Mouse (Mus musculus): Measurements from ENCODE around the gene Vps39. TPM values are rescaled to one million over a fixed set of nuclear protein-coding genes. Genes with fewer than 3 reads are reported as not detected.

Vps39 gene
- total and polyA plus RNA-seq, 3 experiments, result 14.9 to 27.2 (median 25.9) TPM

- H3K27ac ChIP-seq, result no peak overlapping the region
These were observed 1.6 kb downstream of the Vps39 start for GRCm38 (mm10) chr2:120351321-120351720.

GRCm38 (mm10) chr2:120348120-120348519, 4.8 kb downstream of the Vps39 start:
- Histone ChIP-seq H3K27me3 (ENCODE audit: control insufficient read depth, insufficient read depth, low read length) (no peaks in the 10 kb centered on the region), H3K36me3 (ENCODE audit: control insufficient read depth, insufficient read depth, low read length) (peaks cover 2% of the 10 kb centered on the region; the same call in 1 of the 2 replicates), H3K4me3 (no peak overlapping the region), H3K79me2 (replicated peaks; ENCODE audit: control insufficient read depth, insufficient read depth, low read length) (0 out of 2 replicates have a peak, but pooled peaks cover 4% of the 10 kb centered on the region), H3K4me1 (ENCODE audit: control insufficient read depth, insufficient read depth, low read length) (peaks cover 3% of the 10 kb centered on the region; the same call in 1 of the 2 replicates), H3K9ac (ENCODE audit: low read depth, low read length) (no peak overlapping the region), H3K27ac (peak overlapping the region; percentile 28)
- DNase-seq, result peak; percentile 46 to 63
- WGBS, result 47% methylated on average over 9 of the region's 9 CpGs
- no peak for TF ChIP-seq POLR2A (IDR thresholded peaks at IDR 0.05; ENCODE audit: insufficient read depth, low read depth, low read length)
- no peak for TF ChIP-seq EP300 (IDR thresholded peaks at IDR 0.05; ENCODE audit: insufficient read depth, low read depth, low read length)
- no peak for TF ChIP-seq CTCF (IDR thresholded peaks at IDR 0.05)
- intact Hi-C loops (cut with DNase I), result no loop called here

More at GRCm38 (mm10) chr2:120351321-120351720, 1.6 kb downstream of the Vps39 start:
- no peak overlapping the region for H3K4me3 ChIP-seq
- H3K9ac ChIP-seq (ENCODE audit: low read depth, low read length), result no peak overlapping the region
- no peaks in the 10 kb centered on the region for H3K27me3 ChIP-seq (ENCODE audit: control insufficient read depth, insufficient read depth, low read length)
- DNase-seq, result no peak
- WGBS, result 63% methylated on average over 5 of the region's 5 CpGs
- no peak for TF ChIP-seq CTCF (IDR thresholded peaks at IDR 0.05)
- intact Hi-C loops (cut with DNase I), result loop anchor here (5.0 kb wide), 1 partner anchor 51 kb away; the partner anchor contains the start of genes Ganc and Tmem87a
- H3K36me3 ChIP-seq (ENCODE audit: control insufficient read depth, insufficient read depth, low read length), result peaks cover 4% of the 10 kb centered on the region; the same call in 1 of the 2 replicates
- H3K79me2 ChIP-seq (replicated peaks; ENCODE audit: control insufficient read depth, insufficient read depth, low read length), result 0 out of 2 replicates have a peak, but pooled peaks cover 4% of the 10 kb centered on the region
- peaks cover 5% of the 10 kb centered on the region for H3K4me1 ChIP-seq (ENCODE audit: control insufficient read depth, insufficient read depth, low read length)

- Histone ChIP-seq H3K79me2 (replicated peaks; ENCODE audit: control insufficient read depth, insufficient read depth, low read length) (no peaks in the 10 kb centered on the region), H3K4me1 (ENCODE audit: control insufficient read depth, insufficient read depth, low read length) (no peaks in the 10 kb centered on the region), H3K27ac (no peak overlapping the region), H3K27me3 (ENCODE audit: control insufficient read depth, insufficient read depth, low read length) (no peaks in the 10 kb centered on the region), H3K4me3 (no peak overlapping the region), H3K36me3 (ENCODE audit: control insufficient read depth, insufficient read depth, low read length) (no peaks in the 10 kb centered on the region), H3K9ac (ENCODE audit: low read depth, low read length) (no peak overlapping the region)
- 97% methylated on average over 1 of the region's 1 CpGs for WGBS
- peak in 1 of 2 experiments; percentile 5 for DNase-seq
- intact Hi-C loops (cut with DNase I), result no loop called here
- TF ChIP-seq CTCF (IDR thresholded peaks at IDR 0.05), result no peak
- no peak for TF ChIP-seq EP300 (IDR thresholded peaks at IDR 0.05; ENCODE audit: insufficient read depth, low read depth, low read length)
- no peak for TF ChIP-seq POLR2A (IDR thresholded peaks at IDR 0.05; ENCODE audit: insufficient read depth, low read depth, low read length)
These were observed 11.2 kb downstream of the Vps39 start for GRCm38 (mm10) chr2:120341741-120342140.

GRCm38 (mm10) chr2:120337886-120338285, 15.1 kb downstream of the Vps39 start:
- H3K4me1 ChIP-seq (ENCODE audit: control insufficient read depth, insufficient read depth, low read length), result no peaks in the 10 kb centered on the region
- no peak overlapping the region for H3K27ac ChIP-seq
- WGBS, result 50% methylated on average over 2 of the region's 2 CpGs
- no peaks in the 10 kb centered on the region for H3K36me3 ChIP-seq (ENCODE audit: control insufficient read depth, insufficient read depth, low read length)
- no peak overlapping the region for H3K4me3 ChIP-seq
- intact Hi-C loops (cut with DNase I), result no loop called here
- H3K9ac ChIP-seq (ENCODE audit: low read depth, low read length), result no peak overlapping the region
- TF ChIP-seq EP300 (IDR thresholded peaks at IDR 0.05; ENCODE audit: insufficient read depth, low read depth, low read length) (no peak), POLR2A (IDR thresholded peaks at IDR 0.05; ENCODE audit: insufficient read depth, low read depth, low read length) (no peak), CTCF (IDR thresholded peaks at IDR 0.05) (peak; percentile 48)
- H3K27me3 ChIP-seq (ENCODE audit: control insufficient read depth, insufficient read depth, low read length), result no peaks in the 10 kb centered on the region
- no peaks in the 10 kb centered on the region for H3K79me2 ChIP-seq (replicated peaks; ENCODE audit: control insufficient read depth, insufficient read depth, low read length)
- DNase-seq, result no peak

DNA sequence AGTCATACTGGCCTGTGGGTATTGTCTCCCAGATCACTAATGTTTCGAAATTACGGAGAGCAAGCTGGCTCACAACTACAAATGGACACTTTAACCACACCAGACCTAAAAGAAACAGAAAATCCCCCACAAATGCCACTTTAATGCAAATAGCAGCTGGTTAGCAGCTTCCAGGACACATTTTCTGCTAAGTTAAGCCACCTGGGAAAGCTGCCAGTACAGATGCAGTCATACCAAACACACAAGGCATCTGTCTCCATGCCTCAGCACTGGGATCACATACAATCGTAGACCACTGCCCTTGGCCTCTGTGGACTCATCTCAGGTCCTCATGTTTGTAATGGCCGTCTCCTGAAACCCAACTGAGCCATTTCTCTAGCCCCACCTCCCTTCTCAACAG, 21.4 kb downstream of the Vps39 start:
- Histone ChIP-seq H3K27ac (no peak overlapping the region), H3K27me3 (ENCODE audit: control insufficient read depth, insufficient read depth, low read length) (no peaks in the 10 kb centered on the region), H3K4me3 (no peak overlapping the region), H3K36me3 (ENCODE audit: control insufficient read depth, insufficient read depth, low read length) (no peaks in the 10 kb centered on the region), H3K4me1 (ENCODE audit: control insufficient read depth, insufficient read depth, low read length) (no peaks in the 10 kb centered on the region), H3K9ac (ENCODE audit: low read depth, low read length) (no peak overlapping the region), H3K79me2 (replicated peaks; ENCODE audit: control insufficient read depth, insufficient read depth, low read length) (no peaks in the 10 kb centered on the region)
- WGBS, result 83% methylated on average over 4 of the region's 4 CpGs
- DNase-seq, result no peak
- intact Hi-C loops (cut with DNase I), result no loop called here
- TF ChIP-seq EP300 (IDR thresholded peaks at IDR 0.05; ENCODE audit: insufficient read depth, low read depth, low read length), result no peak
- TF ChIP-seq CTCF (IDR thresholded peaks at IDR 0.05), result no peak
- no peak for TF ChIP-seq POLR2A (IDR thresholded peaks at IDR 0.05; ENCODE audit: insufficient read depth, low read depth, low read length)

DNA sequence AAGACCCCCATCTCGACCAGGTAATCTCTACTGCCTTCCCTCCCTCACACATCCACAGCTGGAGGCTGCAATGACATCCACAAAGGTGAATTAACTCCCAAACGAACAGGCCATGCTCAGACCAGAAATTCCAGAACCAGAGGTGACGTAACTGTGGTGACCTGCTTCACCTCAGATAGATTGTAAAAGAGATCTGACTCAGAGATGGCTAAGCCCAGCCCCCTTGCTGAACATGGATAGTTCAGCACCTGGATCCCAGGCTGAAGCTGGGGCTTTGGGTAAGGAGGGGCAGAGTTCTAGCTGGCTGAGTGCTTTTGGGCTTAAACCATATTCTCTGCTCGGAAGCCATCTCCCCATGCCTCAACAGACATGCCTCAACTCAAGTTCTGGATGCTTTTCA, 37.9 kb downstream of the Vps39 start:
- H3K27me3 ChIP-seq (ENCODE audit: control insufficient read depth, insufficient read depth, low read length), result no peaks in the 10 kb centered on the region
- no peaks in the 10 kb centered on the region for H3K79me2 ChIP-seq (replicated peaks; ENCODE audit: control insufficient read depth, insufficient read depth, low read length)
- 76% methylated on average over 4 of the region's 4 CpGs for WGBS
- TF ChIP-seq EP300 (IDR thresholded peaks at IDR 0.05; ENCODE audit: insufficient read depth, low read depth, low read length) (no peak), POLR2A (IDR thresholded peaks at IDR 0.05; ENCODE audit: insufficient read depth, low read depth, low read length) (no peak), CTCF (IDR thresholded peaks at IDR 0.05) (no peak)
- H3K9ac ChIP-seq (ENCODE audit: low read depth, low read length), result no peak overlapping the region
- no peak for DNase-seq
- H3K4me1 ChIP-seq (ENCODE audit: control insufficient read depth, insufficient read depth, low read length), result no peaks in the 10 kb centered on the region
- no peak overlapping the region for H3K27ac ChIP-seq
- H3K36me3 ChIP-seq (ENCODE audit: control insufficient read depth, insufficient read depth, low read length), result no peaks in the 10 kb centered on the region
- intact Hi-C loops (cut with DNase I), result no loop called here
- H3K4me3 ChIP-seq, result no peak overlapping the region

All from heart, adult 2 months (tissue).